Mouse (Mus musculus) myocyte (in vitro differentiated cells): ENCODE data around the gene Tmem79. TPM values are rescaled to one million over a fixed set of nuclear protein-coding genes. Genes with fewer than 3 reads are reported as not detected.

Experiments
- H3K27me3 ChIP-seq: one replicate; pipeline ENCODE4 v1.6.1; 2011; ENCODE audit not compliant: control insufficient read depth, insufficient read depth, insufficient read length
- H3K36me3 ChIP-seq: one replicate; pipeline ENCODE4 v1.6.1; 2011; ENCODE audit not compliant: control insufficient read depth, insufficient read depth
- H3K4me2 ChIP-seq: one replicate; pipeline ENCODE4 v1.6.1; 2011; ENCODE audit warnings: low read depth, control low read depth
- H3K4me3 ChIP-seq: one replicate; pipeline ENCODE4 v1.5.1; 2011; ENCODE audit warnings: mild to moderate bottlenecking, control low read depth, moderate library complexity
- H3K79me2 ChIP-seq: one replicate; pipeline ENCODE4 v1.6.1; 2011; ENCODE audit not compliant: control insufficient read depth, insufficient read depth
- H3ac ChIP-seq: one replicate; pipeline ENCODE4 v1.6.1; 2011; ENCODE audit not compliant: control insufficient read depth, insufficient read length
- E2F4 ChIP-seq: IDR thresholded peaks from one replicate; pipeline ENCODE4 v1.6.1; 2011; ENCODE audit warnings: mild to moderate bottlenecking, control low read depth, moderate library complexity; ENCODE audit not compliant: insufficient read depth
- MAX ChIP-seq: IDR thresholded peaks from one replicate; pipeline ENCODE4 v1.6.1; 2011; ENCODE audit warnings: low read depth, mild to moderate bottlenecking, control low read depth
- MYOG ChIP-seq, 3 experiments: IDR thresholded peaks; one replicate each; pipeline ENCODE4 v1.6.1; 2011; ENCODE audit warnings: control low read depth in 2 of 3, low read depth in 2 of 3, mild to moderate bottlenecking in 2 of 3; ENCODE audit not compliant: insufficient read length in 2 of 3, control insufficient read depth in 1 of 3, insufficient read depth in 1 of 3
- POLR2A ChIP-seq: IDR thresholded peaks from one replicate; pipeline ENCODE4 v1.6.1; 2011; ENCODE audit warnings: low read depth, mild to moderate bottlenecking, control low read depth, moderate library complexity; ENCODE audit not compliant: insufficient read length
- POLR2AphosphoS2 ChIP-seq: IDR thresholded peaks from one replicate; pipeline ENCODE4 v1.6.1; 2011; ENCODE audit warnings: low read depth, control low read depth; ENCODE audit not compliant: insufficient read length
- REST ChIP-seq: IDR thresholded peaks from one replicate; pipeline ENCODE4 v1.6.1; 2011; ENCODE audit warnings: mild to moderate bottlenecking, control low read depth, moderate library complexity; ENCODE audit not compliant: insufficient read depth, insufficient read length
- SRF ChIP-seq: IDR thresholded peaks from one replicate; pipeline ENCODE4 v1.6.1; 2011; ENCODE audit warnings: low read depth; ENCODE audit not compliant: control insufficient read depth, insufficient read length
- TCF12 ChIP-seq: IDR thresholded peaks from one replicate; pipeline ENCODE4 v1.6.1; 2011; ENCODE audit warnings: mild to moderate bottlenecking, control low read depth; ENCODE audit not compliant: poor library complexity, insufficient read depth, severe bottlenecking
- TCF3 ChIP-seq: IDR thresholded peaks from one replicate; pipeline ENCODE4 v1.6.1; 2011; ENCODE audit warnings: low read depth, control low read depth; ENCODE audit not compliant: insufficient read length
- USF1 ChIP-seq: IDR thresholded peaks from one replicate; pipeline ENCODE4 v1.6.1; 2011; ENCODE audit warnings: low read depth, mild to moderate bottlenecking, control low read depth, moderate library complexity
- polyA plus RNA-seq: library from polyadenylated mRNA; unstranded; fragments of >200 nt; fragmentation: generic; extraction: Trizol; gene quantifications from one replicate; pipeline ENCODE4 v1.2.1, GENCODE M21; 2012; ENCODE audit warnings: missing spikeins

The Tmem79 gene
- polyA plus RNA-seq, 1 experiment = 2.3 TPM

GRCm38 (mm10) chr3:88280035-88280434, 55.9 kb downstream of the Tmem79 start:
- TF ChIP-seq MAX (no peak), MYOG (IDR thresholded peaks at IDR 0.05; ENCODE audit: control insufficient read depth in 1 of 3, insufficient read depth in 1 of 3, insufficient read length in 2 of 3, low read depth in 2 of 3) (no peak), TCF3 (no peak), REST (no peak), TCF12 (no peak), USF1 (no peak), POLR2AphosphoS2 (no peak), E2F4 (no peak), POLR2A (no peak), SRF (no peak)
- Histone ChIP-seq H3K4me3 (no peak overlapping the region), H3K79me2 (no peaks in the 10 kb centered on the region), H3ac (no peak overlapping the region), H3K4me2 (no peak overlapping the region), H3K27me3 (peaks cover 9% of the 10 kb centered on the region), H3K36me3 (no peaks in the 10 kb centered on the region)

Other genes starting within 250 kb of the Tmem79 start
- gene Mef2d, start 193.8 kb downstream of the Tmem79 start, polyA plus RNA-seq = 121 TPM
- not detected for gene Rhbg, start 81.4 kb downstream of the Tmem79 start, polyA plus RNA-seq
- gene Gm38392, start 48.9 kb downstream of the Tmem79 start, polyA plus RNA-seq = 0.06 TPM
- 2.7 TPM for gene Tsacc, start 39.1 kb downstream of the Tmem79 start, polyA plus RNA-seq
- 409 TPM for gene Cct3, start 39.0 kb downstream of the Tmem79 start, polyA plus RNA-seq
- 171 TPM for gene Glmp, start 11.1 kb downstream of the Tmem79 start, polyA plus RNA-seq
- 53.5 TPM for gene Smg5, start 112 bp upstream of the Tmem79 start, polyA plus RNA-seq
- not detected for gene Paqr6, start 28.4 kb upstream of the Tmem79 start, polyA plus RNA-seq
- gene Bglap3, start 36.6 kb upstream of the Tmem79 start, polyA plus RNA-seq = 0.95 TPM
- gene Bglap2, start 42.6 kb upstream of the Tmem79 start, polyA plus RNA-seq = 6.6 TPM
- 0.34 TPM for gene Bglap, start 48.3 kb upstream of the Tmem79 start, polyA plus RNA-seq
- 59.0 TPM for gene Pmf1, start 74.2 kb upstream of the Tmem79 start, polyA plus RNA-seq
- gene Slc25a44, start 89.0 kb upstream of the Tmem79 start, polyA plus RNA-seq = 19.3 TPM
- 0.35 TPM for gene Sema4a, start 125.0 kb upstream of the Tmem79 start, polyA plus RNA-seq
- gene Lmna, start 173.8 kb upstream of the Tmem79 start, polyA plus RNA-seq = 954 TPM
- 8.1 TPM for gene Mex3a, start 196.2 kb upstream of the Tmem79 start, polyA plus RNA-seq
- gene Rab25, start 212.2 kb upstream of the Tmem79 start, polyA plus RNA-seq = 0.13 TPM
- 165 TPM for gene Lamtor2, start 216.9 kb upstream of the Tmem79 start, polyA plus RNA-seq
- 44.9 TPM for gene Ubqln4, start 217.6 kb upstream of the Tmem79 start, polyA plus RNA-seq
- gene Ssr2, start 239.7 kb upstream of the Tmem79 start, polyA plus RNA-seq = 294 TPM